Mouse (Mus musculus) cortical plate, adult 2 months (tissue): ENCODE measurements at regions not wholly inside any gene's neighbourhood (a gene's known extent, or its start where the extent isn't known, plus 50 kb on each side); places are given as distances from the start of the nearest gene placed in this dataset.

ENCODE experiments used
- H3K27ac ChIP-seq: fragments of 200-500 bp; 2 replicates; pipeline ENCODE4 v1.5.1; 2012; ENCODE audit warnings: low read length, control low read depth, inconsistent platforms; ENCODE audit not compliant: insufficient read depth
- H3K4me1 ChIP-seq: fragments of 200-500 bp; 2 replicates; pipeline ENCODE4 v1.6.1; 2011; ENCODE audit warnings: low read length; ENCODE audit not compliant: control insufficient read depth, insufficient read depth
- H3K4me3 ChIP-seq: fragments of 200-500 bp; 2 replicates; pipeline ENCODE4 v1.5.1; 2011; ENCODE audit warnings: mild to moderate bottlenecking, low read length, control low read depth; ENCODE audit not compliant: insufficient read depth
- CTCF ChIP-seq: fragments of 200-500 bp; IDR thresholded peaks from 2 replicates; pipeline ENCODE4 v1.5.1; 2011; ENCODE audit warnings: mild to moderate bottlenecking, control low read depth, low read length; ENCODE audit not compliant: insufficient read depth; ENCODE audit errors: extremely low read depth
- POLR2A ChIP-seq: fragments of 200-500 bp; IDR thresholded peaks from 2 replicates; pipeline ENCODE4 v1.6.1; 2011; ENCODE audit warnings: mild to moderate bottlenecking, low read length, control low read depth; ENCODE audit not compliant: insufficient read depth; ENCODE audit errors: extremely low read depth

GRCm38 (mm10) chr9:46557781-46558180 is 238.0 kb upstream of the 4931429L15Rik start:
- Histone ChIP-seq H3K27ac (no peak overlapping the region), H3K4me1 (no peaks in the 10 kb centered on the region), H3K4me3 (no peak overlapping the region)
- TF ChIP-seq CTCF (no peak), POLR2A (no peak)

GRCm38 (mm10) chr9:46555156-46555555 is 235.4 kb upstream of the 4931429L15Rik start:
- no peak for TF ChIP-seq CTCF
- no peak for TF ChIP-seq POLR2A
- no peaks in the 10 kb centered on the region for H3K4me1 ChIP-seq
- H3K27ac ChIP-seq: no peak overlapping the region
- H3K4me3 ChIP-seq: no peak overlapping the region

GRCm38 (mm10) chr9:46554586-46555152 is 234.9 kb upstream of the 4931429L15Rik start:
- Histone ChIP-seq H3K4me3 (no peak overlapping the region), H3K4me1 (no peaks in the 10 kb centered on the region), H3K27ac (no peak overlapping the region)
- TF ChIP-seq POLR2A (no peak), CTCF (no peak)

GRCm38 (mm10) chr9:46549416-46549815 is 229.6 kb upstream of the 4931429L15Rik start:
- TF ChIP-seq POLR2A (no peak), CTCF (no peak)
- no peaks in the 10 kb centered on the region for H3K4me1 ChIP-seq
- H3K4me3 ChIP-seq: no peak overlapping the region
- H3K27ac ChIP-seq: no peak overlapping the region

GRCm38 (mm10) chr9:46544326-46544725 is 224.5 kb upstream of the 4931429L15Rik start:
- Histone ChIP-seq H3K4me3 (no peak overlapping the region), H3K4me1 (0 out of 2 replicates have a peak, but pooled peaks cover 1% of the 10 kb centered on the region), H3K27ac (no peak overlapping the region)
- no peak for TF ChIP-seq POLR2A
- TF ChIP-seq CTCF: no peak

GRCm38 (mm10) chr9:46541001-46541400 is 221.2 kb upstream of the 4931429L15Rik start:
- H3K27ac ChIP-seq: no peak overlapping the region
- TF ChIP-seq CTCF (no peak), POLR2A (no peak)

GRCm38 (mm10) chr9:46538616-46539015 is 218.8 kb upstream of the 4931429L15Rik start:
- TF ChIP-seq POLR2A (no peak), CTCF (no peak)
- H3K4me3 ChIP-seq: no peak overlapping the region
- no peak overlapping the region for H3K27ac ChIP-seq
- 0 out of 2 replicates have a peak, but pooled peaks cover 1% of the 10 kb centered on the region for H3K4me1 ChIP-seq

More at GRCm38 (mm10) chr9:46541001-46541400, 221.2 kb upstream of the 4931429L15Rik start:
- H3K4me1 ChIP-seq: 0 out of 2 replicates have a peak, but pooled peaks cover 1% of the 10 kb centered on the region
- H3K4me3 ChIP-seq: no peak overlapping the region

GRCm38 (mm10) chr9:46516401-46517130 is 196.8 kb upstream of the 4931429L15Rik start:
- Histone ChIP-seq H3K4me1 (peaks cover 1% of the 10 kb centered on the region; the same call in 1 of the 2 replicates), H3K4me3 (no peak overlapping the region), H3K27ac (no peak overlapping the region)
- TF ChIP-seq CTCF (no peak), POLR2A (no peak)

GRCm38 (mm10) chr9:46512276-46513051 is 192.7 kb upstream of the 4931429L15Rik start:
- TF ChIP-seq CTCF (no peak), POLR2A (no peak)

More at GRCm38 (mm10) chr9:46512276-46513051, 192.7 kb upstream of the 4931429L15Rik start:
- Histone ChIP-seq H3K4me3 (no peak overlapping the region), H3K27ac (no peak overlapping the region), H3K4me1 (peaks cover 1% of the 10 kb centered on the region; the same call in 1 of the 2 replicates)
